Mouse (Mus musculus): ENCODE data around the gene Phrf1. TPM values are rescaled to one million over a fixed set of nuclear protein-coding genes. Genes with fewer than 3 reads are reported as not detected.
A peak's percentile ranks its signal among the peaks of the same experiment; 100 is the strongest.

The Phrf1 gene
- polyA plus RNA-seq, 2 experiments: 14.1 to 25.7 TPM

DNA sequence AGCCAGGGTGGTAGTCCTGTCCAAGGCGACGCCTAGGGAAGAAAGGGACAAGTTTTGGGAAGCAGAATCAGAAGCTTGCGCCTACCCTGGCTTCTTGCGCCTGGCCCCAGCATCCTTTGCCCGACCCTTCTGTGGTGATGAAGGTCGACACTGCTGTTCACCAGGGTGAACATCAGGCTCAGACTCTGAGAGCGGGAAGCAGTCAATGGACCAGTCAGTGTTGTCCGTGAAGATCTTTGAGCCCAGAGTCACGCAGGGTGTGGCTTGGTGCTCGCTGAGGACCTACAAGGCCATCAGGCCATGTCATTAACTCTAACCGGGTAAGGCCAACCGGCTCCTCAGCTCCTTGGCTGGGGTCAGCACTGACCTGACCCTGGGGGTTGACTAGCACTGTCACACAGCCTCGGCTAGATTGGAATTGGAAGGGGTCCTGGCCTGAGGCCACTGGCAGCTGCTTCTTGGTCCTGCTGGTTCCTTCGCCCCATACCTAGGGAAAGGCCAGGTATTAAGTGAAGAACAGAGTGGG, 17.9 kb upstream of the Phrf1 start:
- Histone ChIP-seq H3K27ac (peak overlapping the region; percentile 83), H3K36me3 (replicated peaks; ENCODE audit: control insufficient read depth, insufficient read depth, low read depth) (no peaks in the 10 kb centered on the region), H3K4me2 (ENCODE audit: low read depth) (no peak overlapping the region), H3K9ac (replicated peaks) (no peak overlapping the region; the same call in none of the 2 replicates), H3K4me3 (ENCODE audit: insufficient read depth in 1 of 2, low read depth in 2 of 2, low read length in 2 of 2) (no peak overlapping the region), H3K4me1 (replicated peaks; ENCODE audit: control insufficient read depth in 2 of 2, insufficient read depth in 2 of 2, low read length in 1 of 2) (peaks cover 53 to 70% of the 10 kb centered on the region in 2 experiments), H3K9me3 (ENCODE audit: control insufficient read depth, low read length) (no peaks in the 10 kb centered on the region), H3K27me3 (ENCODE audit: control insufficient read depth, insufficient read depth, low read length) (no peaks in the 10 kb centered on the region)
- DNase-seq (ENCODE audit: low read depth in 3 of 3, low spot score in 3 of 3) (no peak), ATAC-seq (ENCODE audit: insufficient read depth) (no peak)
- 84% methylated on average over 14 of the region's 14 CpGs for WGBS (ENCODE audit: insufficient replicate concordance)
- TF ChIP-seq EP300 (IDR thresholded peaks at IDR 0.05; ENCODE audit: low read depth): no peak
- no peak for TF ChIP-seq CTCF (IDR thresholded peaks at IDR 0.05; ENCODE audit: low read depth)

DNA sequence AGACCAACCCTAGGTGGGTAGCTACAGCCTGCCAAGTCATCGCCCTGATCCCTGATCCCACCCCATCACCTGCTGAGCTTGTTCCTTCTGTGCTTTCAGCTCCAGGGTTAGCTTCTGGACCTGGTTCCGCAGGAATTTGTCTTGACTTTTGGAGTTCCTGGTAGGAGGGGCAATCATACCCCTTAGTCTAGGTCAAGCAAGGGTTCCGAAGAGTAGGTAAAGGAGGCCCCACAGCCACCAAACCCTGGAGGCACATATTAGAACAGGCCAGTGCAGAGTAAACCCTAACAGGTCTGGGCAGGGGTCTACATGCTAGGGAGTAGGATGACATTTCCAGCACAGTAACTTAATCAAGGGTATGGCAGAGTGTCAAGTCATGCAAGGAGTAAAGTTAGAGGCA, 15.5 kb upstream of the Phrf1 start:
- H3K27ac ChIP-seq: no peak overlapping the region
- TF ChIP-seq EP300 (IDR thresholded peaks at IDR 0.05; ENCODE audit: low read depth): no peak
- no peak for TF ChIP-seq CTCF (IDR thresholded peaks at IDR 0.05; ENCODE audit: low read depth)
- H3K36me3 ChIP-seq (replicated peaks; ENCODE audit: control insufficient read depth, insufficient read depth, low read depth): no peaks in the 10 kb centered on the region; the same call in 1 of the 2 replicates
- ATAC-seq (ENCODE audit: insufficient read depth) (no peak), DNase-seq (ENCODE audit: low read depth in 3 of 3, low spot score in 3 of 3) (no peak)
- peaks cover 42 to 62% of the 10 kb centered on the region in 2 experiments for H3K4me1 ChIP-seq (replicated peaks; ENCODE audit: control insufficient read depth in 2 of 2, insufficient read depth in 2 of 2, low read length in 1 of 2)
- H3K4me2 ChIP-seq (ENCODE audit: low read depth): no peak overlapping the region
- H3K9ac ChIP-seq (replicated peaks): no peak overlapping the region
- WGBS (ENCODE audit: insufficient replicate concordance): 85% methylated on average over 3 of the region's 3 CpGs
- no peaks in the 10 kb centered on the region for H3K27me3 ChIP-seq (ENCODE audit: control insufficient read depth, insufficient read depth, low read length)
- no peaks in the 10 kb centered on the region for H3K9me3 ChIP-seq (ENCODE audit: control insufficient read depth, low read length)
- H3K4me3 ChIP-seq (ENCODE audit: insufficient read depth in 1 of 2, low read depth in 2 of 2, low read length in 2 of 2): no peak overlapping the region

DNA sequence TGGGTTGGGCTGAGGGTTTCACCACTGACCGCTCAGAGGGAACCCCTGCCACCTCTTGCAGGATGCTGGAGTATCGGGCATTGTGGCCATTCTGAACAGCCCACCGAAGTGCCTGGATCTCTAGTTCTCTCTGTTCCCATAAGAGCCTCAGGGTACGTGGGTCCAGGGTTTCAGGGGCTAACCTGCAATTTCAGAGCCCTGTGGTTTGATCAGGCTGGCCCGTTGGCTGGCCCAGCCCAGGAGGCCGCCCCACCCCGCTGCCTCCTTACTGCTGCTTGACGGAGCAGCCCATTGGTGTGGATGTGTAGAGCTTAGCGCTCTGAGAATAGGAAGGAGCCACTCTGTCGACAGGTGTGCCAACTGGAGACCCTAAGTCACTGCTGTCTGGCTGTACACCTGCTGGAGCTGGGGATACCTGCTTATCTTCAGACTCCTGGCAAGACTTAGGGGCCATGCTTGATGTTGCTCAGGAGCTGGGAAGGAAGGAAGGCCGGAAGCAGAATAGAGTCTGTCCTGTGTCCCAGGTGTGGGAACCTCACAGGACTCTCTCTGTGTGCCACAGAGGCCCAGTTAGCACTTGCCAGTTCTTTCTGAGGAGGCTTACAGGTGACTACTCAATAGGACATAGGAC, 14.9 kb upstream of the Phrf1 start, which contains the start of gene Lmntd2:
Gene Lmntd2, minus strand, starts transcription at position 476 of the 631 bp plus-strand sequence.
- H3K4me1 ChIP-seq (replicated peaks; ENCODE audit: control insufficient read depth in 2 of 2, insufficient read depth in 2 of 2, low read length in 1 of 2): peaks cover 37 to 57% of the 10 kb centered on the region in 2 experiments
- TF ChIP-seq CTCF (IDR thresholded peaks at IDR 0.05; ENCODE audit: low read depth) (no peak), EP300 (IDR thresholded peaks at IDR 0.05; ENCODE audit: low read depth) (no peak)
- no peaks in the 10 kb centered on the region for H3K27me3 ChIP-seq (ENCODE audit: control insufficient read depth, insufficient read depth, low read length)
- peak within 1 kb of the TSS; percentile 74 for H3K4me2 ChIP-seq (ENCODE audit: low read depth)
- no peaks in the 10 kb centered on the region; the same call in 1 of the 2 replicates for H3K36me3 ChIP-seq (replicated peaks; ENCODE audit: control insufficient read depth, insufficient read depth, low read depth)
- peak within 1 kb of the TSS; percentile 71 for H3K27ac ChIP-seq
- peak within 1 kb of the TSS; percentile 48; the same call in 1 of the 2 replicates for H3K9ac ChIP-seq (replicated peaks)
- no peak for DNase-seq (ENCODE audit: low read depth in 3 of 3, low spot score in 3 of 3)
- peak within 1 kb of the TSS; percentile 60 to 63; a peak in 3 of 4 replicates for H3K4me3 ChIP-seq (ENCODE audit: insufficient read depth in 1 of 2, low read depth in 2 of 2, low read length in 2 of 2)
- no peaks in the 10 kb centered on the region for H3K9me3 ChIP-seq (ENCODE audit: control insufficient read depth, low read length)
- WGBS (ENCODE audit: insufficient replicate concordance): 87% methylated on average over 11 of the region's 11 CpGs
- no peak for ATAC-seq (ENCODE audit: insufficient read depth)

DNA sequence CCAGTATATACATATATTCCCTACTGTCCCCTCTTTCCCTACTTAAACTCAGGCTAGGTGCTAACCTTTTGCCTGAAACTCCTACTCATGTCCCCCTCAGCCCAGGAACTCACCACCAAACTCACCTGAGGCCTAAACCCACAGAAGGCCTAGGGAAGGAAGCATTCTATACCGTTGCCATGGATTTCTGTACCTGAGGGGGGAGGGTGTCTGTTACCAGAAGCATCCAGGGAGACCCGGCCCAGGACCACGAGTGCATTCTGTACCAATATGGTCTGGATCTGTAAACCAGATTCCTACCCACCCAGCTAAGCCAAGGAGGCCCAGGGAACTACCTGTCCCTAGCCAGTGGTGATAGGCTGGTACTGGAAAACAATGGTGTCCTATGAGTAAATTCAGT, 14.3 kb upstream of the Phrf1 start:
- Histone ChIP-seq H3K27ac (peak overlapping the region; percentile 38), H3K4me1 (replicated peaks; ENCODE audit: control insufficient read depth in 2 of 2, insufficient read depth in 2 of 2, low read length in 1 of 2) (peaks cover 31 to 51% of the 10 kb centered on the region in 2 experiments), H3K9ac (replicated peaks) (no peak overlapping the region), H3K27me3 (ENCODE audit: control insufficient read depth, insufficient read depth, low read length) (no peaks in the 10 kb centered on the region), H3K36me3 (replicated peaks; ENCODE audit: control insufficient read depth, insufficient read depth, low read depth) (peaks cover under 1% of the 10 kb centered on the region; the same call in 1 of the 2 replicates), H3K9me3 (ENCODE audit: control insufficient read depth, low read length) (no peaks in the 10 kb centered on the region), H3K4me2 (ENCODE audit: low read depth) (no peak overlapping the region), H3K4me3 (ENCODE audit: insufficient read depth in 1 of 2, low read depth in 2 of 2, low read length in 2 of 2) (no peak overlapping the region)
- DNase-seq (ENCODE audit: low read depth in 3 of 3, low spot score in 3 of 3) (no peak), ATAC-seq (ENCODE audit: insufficient read depth) (no peak)
- TF ChIP-seq EP300 (IDR thresholded peaks at IDR 0.05; ENCODE audit: low read depth): no peak
- no peak for TF ChIP-seq CTCF (IDR thresholded peaks at IDR 0.05; ENCODE audit: low read depth)
- WGBS (ENCODE audit: insufficient replicate concordance): 67% methylated on average over 3 of the region's 3 CpGs

DNA sequence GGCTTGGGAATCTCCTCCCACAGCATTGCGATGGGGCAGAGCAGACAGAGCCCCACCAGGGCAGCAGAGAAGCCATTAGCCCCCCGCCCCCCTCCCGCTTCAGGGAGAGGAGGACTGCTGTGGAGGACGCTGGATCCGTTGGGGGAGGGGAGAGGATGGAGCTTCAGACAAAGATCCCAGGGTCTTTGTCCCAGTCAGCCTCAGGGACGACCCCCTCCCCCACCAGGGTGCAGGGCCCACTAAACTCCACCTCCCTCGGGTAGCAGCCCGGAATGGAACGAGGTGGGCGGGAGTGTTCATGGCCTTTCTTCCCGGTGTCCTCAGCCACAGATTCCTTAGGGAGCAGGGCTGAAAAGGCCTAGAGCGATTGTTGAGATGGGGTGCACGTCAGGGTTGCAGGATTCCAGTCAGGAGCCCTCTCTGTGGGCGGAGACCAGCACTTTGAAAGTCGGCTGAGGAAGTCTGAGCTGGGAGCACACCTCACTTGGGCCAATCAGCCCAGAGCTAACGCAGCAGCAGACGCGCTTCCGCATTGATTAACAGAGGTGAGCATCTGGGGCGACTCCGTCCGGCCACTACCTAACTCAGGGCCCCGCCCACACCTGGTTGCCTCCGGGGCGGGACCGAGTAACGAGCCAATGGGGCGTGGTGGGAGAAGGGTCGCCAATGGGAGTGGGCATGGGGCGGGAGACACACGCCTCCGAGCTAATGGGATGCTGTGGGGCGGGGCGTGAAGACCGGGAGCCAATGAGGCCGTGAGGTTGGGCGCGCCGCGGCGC, 13.3 kb upstream of the Phrf1 start, which contains the start of gene Rassf7:
Gene Rassf7, plus strand, starts transcription at position 760 of the 779 bp plus-strand sequence.
- H3K4me2 ChIP-seq (ENCODE audit: low read depth): peak within 1 kb of the TSS; percentile 74
- peak; percentile 93 for ATAC-seq (ENCODE audit: insufficient read depth)
- H3K4me3 ChIP-seq (ENCODE audit: insufficient read depth in 1 of 2, low read depth in 2 of 2, low read length in 2 of 2): peak within 1 kb of the TSS; percentile 60 to 63
- H3K9ac ChIP-seq (replicated peaks): peak within 1 kb of the TSS; percentile 64
- WGBS (ENCODE audit: insufficient replicate concordance): 4% methylated on average over 40 of the region's 41 CpGs
- peak within 1 kb of the TSS; percentile 71 for H3K27ac ChIP-seq
- no peaks in the 10 kb centered on the region for H3K27me3 ChIP-seq (ENCODE audit: control insufficient read depth, insufficient read depth, low read length)
- no peak for TF ChIP-seq CTCF (IDR thresholded peaks at IDR 0.05; ENCODE audit: low read depth)
- peak; percentile 95 to 97 (median 96) for DNase-seq (ENCODE audit: low read depth in 3 of 3, low spot score in 3 of 3)
- H3K4me1 ChIP-seq (replicated peaks; ENCODE audit: control insufficient read depth in 2 of 2, insufficient read depth in 2 of 2, low read length in 1 of 2): peaks cover 21 to 49% of the 10 kb centered on the region in 2 experiments
- H3K36me3 ChIP-seq (replicated peaks; ENCODE audit: control insufficient read depth, insufficient read depth, low read depth): peaks cover 6% of the 10 kb centered on the region; the same call in 1 of the 2 replicates
- no peaks in the 10 kb centered on the region for H3K9me3 ChIP-seq (ENCODE audit: control insufficient read depth, low read length)
